Mouse (Mus musculus): Measurements from ENCODE around the gene Tenm3.

Tenm3 gene

GRCm38 (mm10) chr8:48659226-48659625 is 184.5 kb downstream of the Tenm3 start:
- no peak for DNase-seq (ENCODE audit: low spot score)

GRCm38 (mm10) chr8:48655381-48656043 is 188.2 kb downstream of the Tenm3 start:
- DNase-seq (ENCODE audit: low spot score): no peak

DNA sequence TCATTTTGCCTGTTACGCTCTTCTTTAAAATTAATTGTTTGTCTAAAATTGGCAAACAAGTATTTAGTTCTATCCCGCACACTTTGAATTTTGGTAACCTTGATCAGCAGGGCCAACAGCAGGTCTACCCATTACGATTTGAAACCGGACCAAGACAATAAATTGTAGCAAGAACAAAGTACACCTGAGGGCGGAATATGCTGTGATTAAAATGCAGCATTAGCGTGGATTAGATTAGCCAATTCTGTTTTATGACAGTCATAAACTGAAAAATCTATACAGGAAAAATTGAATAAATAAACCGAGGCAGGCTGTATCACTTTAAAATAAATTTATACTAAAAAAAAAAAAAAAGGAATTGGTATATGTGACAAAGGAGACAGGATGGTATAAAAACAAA is 193.9 kb downstream of the Tenm3 start:
- DNase-seq (ENCODE audit: low spot score): no peak

DNA sequence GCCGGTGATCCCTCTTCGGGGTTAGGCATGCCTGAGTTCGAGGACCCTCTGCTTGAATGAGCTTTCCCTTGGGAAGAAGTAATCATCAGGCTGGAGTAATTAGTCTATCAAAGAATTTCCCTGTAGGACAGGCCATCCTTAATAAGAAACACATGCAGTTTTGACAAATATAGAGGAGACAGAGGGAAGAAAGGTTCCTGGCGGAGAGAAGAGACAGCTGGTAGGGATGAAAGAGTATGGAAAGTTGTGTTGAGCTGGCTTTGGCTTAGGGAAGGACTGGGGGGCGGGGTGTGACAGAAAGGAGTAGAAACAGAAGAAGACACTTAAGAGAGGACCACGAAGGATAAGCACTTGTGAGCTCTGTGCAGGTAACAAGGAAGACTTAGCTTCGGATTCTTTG is 194.3 kb downstream of the Tenm3 start:
- DNase-seq (ENCODE audit: low spot score): no peak

- no peak for DNase-seq (ENCODE audit: low spot score)
These were observed 197.6 kb downstream of the Tenm3 start for GRCm38 (mm10) chr8:48646110-48646509.

DNA sequence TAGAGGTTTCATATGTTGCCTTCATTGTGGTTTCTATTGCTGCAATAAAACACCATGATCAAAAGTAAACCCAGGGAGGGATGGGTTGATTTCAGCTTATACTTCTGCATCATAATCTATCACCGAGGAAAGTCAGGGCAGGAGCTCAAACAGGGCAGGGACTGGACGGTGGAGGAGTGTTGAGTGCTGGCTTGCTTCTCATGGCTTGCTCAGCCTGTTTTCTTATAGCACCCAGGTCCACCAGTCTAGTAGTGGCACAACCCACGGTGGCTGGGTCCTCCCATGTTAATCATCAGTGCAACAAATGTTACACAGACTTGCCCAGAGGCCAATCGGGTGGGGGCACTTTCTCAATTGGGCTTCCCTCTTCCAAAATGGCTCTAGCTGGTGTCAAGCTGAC is 205.6 kb downstream of the Tenm3 start:
- no peak for DNase-seq (ENCODE audit: low spot score)

GRCm38 (mm10) chr8:48636979-48637378 is 206.8 kb downstream of the Tenm3 start:
- DNase-seq (ENCODE audit: low spot score): no peak

DNA sequence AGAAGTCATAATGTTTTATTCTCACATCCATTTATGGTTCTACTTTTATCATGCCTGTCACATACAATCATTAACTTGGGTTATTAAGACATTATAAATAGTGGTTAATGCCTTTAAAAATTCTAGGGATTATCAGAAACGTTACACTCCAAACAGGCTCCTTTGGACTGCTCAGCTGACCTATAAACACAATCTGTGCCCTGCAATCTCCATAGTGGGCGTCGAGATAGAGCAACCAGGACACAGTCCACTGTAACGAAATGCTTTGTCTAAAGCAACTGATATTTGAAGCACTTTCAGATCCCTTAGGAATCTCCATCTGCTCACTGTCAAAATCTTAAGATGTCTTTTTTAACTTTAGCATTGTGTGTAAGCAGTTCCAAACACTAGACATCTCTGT is 207.9 kb downstream of the Tenm3 start:
- no peak for DNase-seq (ENCODE audit: low spot score)

- DNase-seq (ENCODE audit: low spot score): no peak
These were observed 210.3 kb downstream of the Tenm3 start for GRCm38 (mm10) chr8:48633426-48633825.

- DNase-seq (ENCODE audit: low spot score): no peak
These were observed 221.1 kb downstream of the Tenm3 start for GRCm38 (mm10) chr8:48622517-48623153.

DNA sequence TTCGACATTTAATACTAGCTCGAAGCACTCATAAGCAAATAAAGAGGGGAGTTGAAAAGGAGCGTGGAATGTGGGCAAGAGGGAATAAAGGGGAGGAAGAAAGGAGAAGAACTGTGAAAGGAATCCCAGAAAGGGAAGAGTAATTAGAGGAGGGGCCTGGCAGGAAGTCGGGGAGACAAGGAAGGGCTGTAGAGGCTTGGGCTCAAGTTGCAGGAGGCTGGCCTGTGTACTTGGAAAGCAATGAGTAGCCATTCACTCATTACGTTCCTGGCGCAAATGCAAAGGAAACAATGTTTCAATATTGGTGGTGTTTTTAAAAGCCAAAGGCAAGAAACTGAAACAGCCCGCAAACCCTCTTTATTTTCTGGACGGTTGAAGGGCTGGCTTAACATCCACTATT is 228.7 kb downstream of the Tenm3 start:
- DNase-seq (ENCODE audit: low spot score): no peak

DNA sequence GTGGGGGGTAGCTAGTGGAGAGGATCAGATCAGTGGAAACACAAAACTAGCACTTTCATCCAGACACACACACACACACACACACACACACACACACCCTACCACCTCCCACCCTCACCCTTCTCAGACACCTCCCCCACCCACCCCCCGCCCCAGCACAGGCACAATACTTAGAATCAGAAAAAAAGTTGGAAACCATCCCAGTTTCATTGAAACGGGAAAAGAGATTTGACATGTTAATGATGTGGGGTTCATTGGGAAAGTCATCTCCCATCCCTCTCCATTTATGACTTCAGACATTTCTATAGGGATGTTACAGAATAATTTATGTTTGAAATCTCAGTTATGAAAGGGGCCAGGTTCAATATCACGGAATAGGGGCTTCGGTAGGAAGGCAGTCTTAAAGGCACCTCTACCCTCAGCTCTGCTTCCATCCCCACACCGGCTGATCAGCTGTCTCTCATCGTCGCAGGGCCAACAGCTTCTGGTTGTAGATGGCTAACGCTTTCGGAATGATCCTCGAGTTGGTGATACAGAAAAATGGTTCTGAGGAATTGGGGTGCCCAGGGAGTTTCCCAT is 231.7 kb downstream of the Tenm3 start:
- no peak for DNase-seq (ENCODE audit: low spot score)

DNA sequence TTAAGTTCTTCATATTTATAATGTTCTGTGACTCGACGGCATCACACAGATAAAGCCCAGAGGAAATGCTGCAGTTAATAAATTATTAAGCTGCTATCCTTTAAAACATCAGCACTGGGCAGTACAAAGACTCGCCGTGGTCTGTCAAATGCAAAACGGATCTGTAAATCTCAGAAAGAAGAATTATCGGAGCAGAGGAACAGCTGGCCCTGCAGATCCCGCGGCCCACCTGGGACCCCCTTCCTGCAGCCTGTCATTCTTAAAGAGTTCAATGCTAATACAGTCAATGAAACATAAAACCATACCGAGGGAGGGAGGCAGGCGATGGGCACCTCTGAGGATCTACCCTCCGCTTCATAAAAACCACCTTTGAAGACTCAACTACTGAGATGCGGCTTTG is 232.6 kb downstream of the Tenm3 start:
- no peak for DNase-seq (ENCODE audit: low spot score)

DNA sequence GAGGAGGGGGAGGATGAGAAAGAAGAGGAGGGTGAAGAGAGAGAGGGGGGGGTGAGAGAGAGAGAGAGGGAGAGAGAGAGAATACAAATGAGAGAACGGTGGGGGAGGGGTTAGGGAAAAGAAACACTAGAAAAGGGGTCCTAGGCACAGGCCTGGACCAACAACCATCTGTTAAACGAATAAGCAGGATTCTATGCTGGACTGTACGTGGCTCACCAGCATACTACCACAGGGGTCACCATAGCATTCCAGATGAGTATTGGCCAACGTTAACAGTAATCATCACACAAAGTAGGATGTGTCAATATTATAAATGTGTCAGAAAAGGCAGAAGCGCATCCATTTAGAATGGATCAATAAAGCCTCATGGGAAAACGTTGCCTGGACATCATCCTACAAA is 233.4 kb downstream of the Tenm3 start:
- no peak for DNase-seq (ENCODE audit: low spot score)

DNA sequence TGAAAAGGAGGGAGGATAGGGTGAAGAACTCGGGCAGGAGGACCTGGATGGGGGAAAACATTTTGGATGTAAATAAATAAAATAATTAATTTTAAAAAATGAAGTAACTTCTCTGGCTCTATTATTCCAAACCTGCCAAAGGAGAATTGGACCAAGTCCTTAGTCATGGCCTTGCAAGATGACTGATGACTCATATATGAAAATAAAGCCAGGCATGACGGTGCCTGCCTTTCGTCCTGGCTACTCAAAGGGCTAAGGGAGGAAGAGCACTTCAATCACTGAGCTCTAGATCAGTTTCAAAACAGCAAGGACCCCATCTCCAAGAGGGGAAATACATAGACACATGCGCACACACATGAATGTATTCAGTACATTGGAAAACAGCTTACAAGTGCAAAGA is 234.1 kb downstream of the Tenm3 start:
- no peak for DNase-seq (ENCODE audit: low spot score)

GRCm38 (mm10) chr8:48604190-48604897 is 239.4 kb downstream of the Tenm3 start:
- no peak for DNase-seq (ENCODE audit: low spot score)

GRCm38 (mm10) chr8:48603165-48603840 is 240.4 kb downstream of the Tenm3 start:
- no peak for DNase-seq (ENCODE audit: low spot score)

DNA sequence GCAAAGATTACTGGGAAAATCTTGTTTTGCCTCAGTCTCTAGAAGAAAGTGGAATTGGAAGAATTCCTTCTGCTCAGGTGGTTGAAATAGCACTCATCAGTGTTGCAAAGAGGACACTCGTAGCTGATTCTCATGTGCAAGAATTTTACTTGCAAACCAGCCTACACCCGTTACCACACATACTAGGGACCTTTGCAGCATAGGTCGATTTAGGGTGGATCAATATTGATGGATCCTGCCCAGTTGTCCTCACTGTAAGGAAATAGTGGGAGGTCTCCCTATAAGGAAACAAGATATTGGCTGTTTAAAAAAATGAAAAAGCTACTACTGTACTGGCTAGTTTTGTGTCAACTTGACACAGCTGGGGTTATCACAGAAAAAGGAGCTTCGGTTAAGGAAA is 242.1 kb downstream of the Tenm3 start:
- DNase-seq (ENCODE audit: low spot score): no peak

DNA sequence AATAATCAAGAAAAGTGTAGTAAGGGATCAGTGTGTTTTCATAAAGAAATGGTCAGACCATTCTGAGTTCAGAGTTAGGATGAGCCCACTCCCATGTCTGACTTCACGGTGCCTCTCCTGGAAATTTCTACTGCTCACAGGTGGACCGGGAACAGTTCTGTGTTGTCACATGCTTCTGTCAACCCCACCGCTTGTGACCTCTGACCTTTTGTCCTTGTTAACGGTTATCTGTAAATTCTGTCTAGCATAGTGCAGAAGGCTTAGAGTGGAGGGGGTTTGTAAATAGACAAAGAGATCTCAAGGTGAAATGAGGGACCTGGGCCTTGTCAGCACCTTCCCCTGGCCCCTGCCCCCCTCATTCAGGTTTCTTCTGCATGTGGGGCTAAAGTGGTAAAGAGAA is 244.7 kb downstream of the Tenm3 start:
- no peak for DNase-seq (ENCODE audit: low spot score)

DNA sequence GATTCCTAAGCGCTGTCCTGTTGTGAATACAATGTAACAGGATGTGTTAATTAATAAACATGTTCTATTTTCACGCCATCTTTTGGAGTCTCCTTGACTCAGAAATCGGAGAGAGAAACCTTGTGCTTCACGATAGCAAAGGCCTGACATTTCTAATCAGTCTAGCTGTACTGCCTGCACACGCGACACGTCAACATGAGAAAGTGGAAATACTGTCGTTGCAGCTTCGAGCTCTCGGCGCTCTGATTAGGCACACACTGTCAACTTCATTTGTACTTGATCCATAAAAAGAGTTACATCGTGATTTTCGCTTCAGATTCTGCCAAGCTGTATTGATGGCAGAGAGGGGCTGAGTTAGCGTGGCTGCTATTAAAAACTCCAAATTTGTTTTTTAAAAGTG is 247.4 kb downstream of the Tenm3 start:
- DNase-seq (ENCODE audit: low spot score): no peak

- no peak for DNase-seq (ENCODE audit: low spot score)
These were observed 251.9 kb downstream of the Tenm3 start for GRCm38 (mm10) chr8:48591818-48592217.

- no peak for DNase-seq (ENCODE audit: low spot score)
These were observed 264.0 kb downstream of the Tenm3 start for GRCm38 (mm10) chr8:48579732-48580131.

GRCm38 (mm10) chr8:48579144-48579543 is 264.6 kb downstream of the Tenm3 start:
- DNase-seq (ENCODE audit: low spot score): no peak
